Mouse (Mus musculus): ENCODE results near the gene Gria1. TPM values are rescaled to one million over a fixed set of nuclear protein-coding genes. Genes with fewer than 3 reads are reported as not detected.

Gria1 gene
- polyA plus RNA-seq (2012; rRNA removed), result 26.4 and 32.0 TPM in 2 replicates

DNA sequence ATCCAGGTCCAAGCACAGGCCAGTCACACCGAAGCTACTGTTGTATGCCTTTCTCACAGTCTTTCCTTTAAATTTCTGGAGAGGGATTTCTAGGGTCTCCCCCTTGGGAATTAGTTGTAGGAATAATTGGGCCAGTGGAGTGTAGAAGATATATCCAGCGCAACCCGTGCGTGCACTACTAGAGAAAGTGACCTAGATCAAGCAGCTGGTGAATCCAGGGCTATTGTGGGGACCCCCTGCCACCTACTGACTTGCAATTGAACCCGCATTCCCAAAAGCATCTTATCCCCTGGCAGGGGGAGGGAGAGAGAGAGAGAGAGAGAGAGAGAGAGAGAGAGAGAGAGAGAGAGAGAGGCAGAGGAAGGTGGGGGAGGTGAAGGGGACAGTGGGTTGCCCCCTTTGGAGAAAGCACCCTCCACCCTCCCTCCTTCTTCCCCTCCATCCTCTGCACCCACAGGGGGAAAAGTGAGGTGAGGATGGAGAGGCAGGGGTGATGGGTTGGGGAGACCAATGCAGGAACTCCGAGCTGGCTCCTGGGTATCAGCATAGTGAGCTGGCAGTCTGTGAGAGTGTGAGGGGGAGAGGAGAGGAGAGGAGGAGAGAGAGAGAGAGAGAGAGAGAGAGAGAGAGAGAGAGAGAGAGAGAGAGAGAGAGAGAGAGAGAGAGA, at the start of gene Gria1:
Gene Gria1, plus strand, starts transcription at position 364 of the 667 bp plus-strand sequence.

